Mouse (Mus musculus): ENCODE data around the gene Npdc1.

Gene Npdc1

DNA sequence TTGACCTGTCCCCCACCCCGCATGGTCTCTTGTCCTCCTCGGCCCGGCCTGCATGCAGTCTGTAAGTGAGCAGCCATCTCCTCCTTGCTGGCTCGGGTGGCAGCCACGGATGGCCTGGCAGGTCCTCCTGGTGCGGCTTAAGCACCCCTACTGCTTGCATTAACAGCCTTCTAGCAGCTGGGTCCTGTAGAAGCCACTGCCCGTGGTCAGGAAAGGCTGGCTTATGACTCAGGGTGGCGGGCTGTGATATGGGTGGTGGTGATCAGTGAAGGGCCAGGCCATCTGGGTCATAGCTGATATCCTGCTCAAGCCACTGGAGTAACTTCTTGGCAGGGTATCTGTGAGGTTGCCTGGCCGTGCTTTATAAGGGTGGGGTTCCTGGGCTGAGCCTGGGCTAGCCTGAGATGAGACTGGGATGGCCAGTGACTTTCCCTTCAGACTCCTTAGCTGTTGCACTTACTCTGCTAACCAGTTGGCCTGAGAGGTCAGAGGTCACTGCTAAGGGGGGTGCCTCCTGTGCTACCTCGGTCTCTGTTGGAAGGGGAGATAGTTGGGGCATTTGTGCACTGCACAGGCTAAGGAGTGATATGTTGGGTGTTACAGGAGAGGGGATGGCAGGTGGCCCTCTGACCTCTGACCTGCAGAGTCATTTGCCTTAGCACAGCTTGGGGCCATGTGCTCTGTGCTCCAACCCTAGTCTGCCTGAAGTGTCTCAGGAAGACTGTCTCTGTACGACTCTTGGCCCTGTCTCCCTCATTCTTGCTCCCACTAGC lies 33.4 kb downstream of the Npdc1 start:
- no peak for TF ChIP-seq GATA4 (IDR thresholded peaks at IDR 0.05; ENCODE audit: insufficient replicate concordance, low read length)

DNA sequence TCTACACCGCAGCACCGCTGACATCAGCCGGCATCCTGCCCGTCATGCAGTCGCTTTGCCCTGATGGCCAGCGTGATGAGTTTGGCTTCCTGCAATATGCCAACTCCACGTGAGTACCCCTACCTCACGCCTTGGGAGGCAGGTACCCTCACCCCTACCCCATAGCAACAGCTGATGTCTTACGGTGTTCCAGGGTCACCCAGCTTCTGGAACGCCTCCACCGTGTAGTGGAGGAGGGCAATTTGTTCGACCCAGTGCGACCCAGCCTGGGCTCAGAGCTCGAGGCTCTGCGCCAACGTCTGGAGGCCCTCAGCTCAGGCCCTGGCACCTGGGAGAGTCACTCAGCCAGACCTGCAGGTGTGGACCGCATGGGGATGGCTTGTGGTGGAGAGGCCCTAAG lies 34.0 kb downstream of the Npdc1 start:
- no peak for TF ChIP-seq GATA4 (IDR thresholded peaks at IDR 0.05; ENCODE audit: insufficient replicate concordance, low read length)

DNA sequence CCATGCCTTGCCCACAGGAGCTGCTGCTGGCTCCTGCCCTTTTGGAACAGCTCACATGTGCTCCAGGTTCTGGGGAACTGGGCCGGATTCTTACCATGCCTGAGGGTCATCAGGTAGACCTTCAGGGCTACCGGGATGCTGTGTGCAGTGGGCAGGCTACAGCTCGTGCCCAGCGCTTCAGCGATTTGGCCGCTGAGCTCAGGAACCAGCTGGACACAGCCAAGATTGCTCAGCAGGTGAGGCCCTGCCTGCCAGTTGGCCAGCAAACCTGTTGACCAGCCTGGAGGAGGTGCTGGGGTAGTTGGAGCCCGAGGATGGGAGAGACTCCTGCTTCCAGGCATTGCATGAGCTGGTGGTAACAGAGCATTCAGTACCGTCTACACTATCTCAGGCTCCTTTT lies 35.1 kb downstream of the Npdc1 start:
- TF ChIP-seq GATA4 (IDR thresholded peaks at IDR 0.05; ENCODE audit: insufficient replicate concordance, low read length): no peak

DNA sequence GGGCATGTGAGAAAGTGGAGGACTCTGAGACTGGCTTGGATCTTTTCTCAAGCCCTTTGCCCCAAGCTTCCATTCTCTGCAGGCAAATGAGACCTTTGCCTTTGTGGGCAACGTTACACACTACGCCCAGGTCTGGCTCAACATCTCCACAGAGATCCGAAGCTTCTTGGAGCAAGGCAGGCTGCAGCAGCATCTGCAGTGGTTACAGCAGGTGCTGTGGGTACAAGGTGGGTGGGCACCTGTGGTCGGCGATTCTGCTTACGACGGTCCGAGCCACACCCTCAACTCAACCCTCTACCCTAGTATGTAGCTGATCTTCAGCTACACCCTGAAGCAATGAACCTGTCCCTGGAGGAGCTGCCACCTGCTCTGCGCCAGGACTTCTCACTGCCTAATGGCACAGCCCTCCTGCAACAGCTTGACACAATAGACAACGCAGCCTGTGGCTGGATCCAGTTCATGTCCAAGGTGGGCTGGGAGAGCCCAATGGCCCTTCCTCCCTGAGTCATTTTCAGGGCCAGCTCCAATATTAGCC lies 37.2 kb downstream of the Npdc1 start:
- TF ChIP-seq GATA4 (IDR thresholded peaks at IDR 0.05; ENCODE audit: insufficient replicate concordance, low read length): no peak

DNA sequence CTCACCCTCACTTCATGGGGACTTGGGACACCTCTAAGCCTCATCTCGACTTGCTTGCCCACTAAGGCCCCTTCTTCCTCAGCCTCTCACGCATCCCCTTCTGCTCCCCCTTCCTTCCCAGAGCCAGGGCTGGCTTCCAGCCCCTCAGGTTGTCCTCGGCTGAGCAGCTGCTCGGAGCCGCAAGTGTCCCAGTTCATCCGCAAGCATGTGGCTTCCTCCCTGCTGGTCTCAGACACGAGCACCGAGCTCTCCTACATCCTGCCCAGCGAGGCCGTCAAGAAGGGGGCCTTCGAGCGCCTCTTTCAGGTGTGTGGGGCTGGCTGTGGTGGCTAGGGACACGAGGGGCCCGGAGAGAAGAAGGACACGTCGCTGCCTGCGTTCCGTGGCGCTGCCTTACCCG lies 41.9 kb downstream of the Npdc1 start:
- no peak for TF ChIP-seq GATA4 (IDR thresholded peaks at IDR 0.05; ENCODE audit: insufficient replicate concordance, low read length)

DNA sequence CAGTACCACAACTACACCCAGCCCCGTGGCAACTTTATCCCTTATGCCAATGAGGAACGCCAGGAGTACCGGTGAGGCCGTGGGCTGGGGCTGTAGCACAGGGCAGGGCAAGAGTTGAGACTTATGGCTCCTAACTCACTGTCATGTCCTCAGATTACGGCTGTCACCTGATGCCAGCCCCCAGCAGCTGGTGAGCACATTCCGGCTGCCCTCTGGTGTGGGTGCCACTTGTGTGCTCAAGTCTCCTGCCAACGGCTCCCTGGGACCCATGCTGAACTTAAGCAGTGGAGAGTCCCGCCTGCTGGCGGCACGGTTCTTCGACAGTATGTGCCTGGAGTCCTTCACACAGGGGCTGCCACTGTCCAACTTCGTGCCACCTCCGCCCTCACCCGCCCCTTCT lies 43.5 kb downstream of the Npdc1 start:
- TF ChIP-seq GATA4 (IDR thresholded peaks at IDR 0.05; ENCODE audit: insufficient replicate concordance, low read length): no peak

DNA sequence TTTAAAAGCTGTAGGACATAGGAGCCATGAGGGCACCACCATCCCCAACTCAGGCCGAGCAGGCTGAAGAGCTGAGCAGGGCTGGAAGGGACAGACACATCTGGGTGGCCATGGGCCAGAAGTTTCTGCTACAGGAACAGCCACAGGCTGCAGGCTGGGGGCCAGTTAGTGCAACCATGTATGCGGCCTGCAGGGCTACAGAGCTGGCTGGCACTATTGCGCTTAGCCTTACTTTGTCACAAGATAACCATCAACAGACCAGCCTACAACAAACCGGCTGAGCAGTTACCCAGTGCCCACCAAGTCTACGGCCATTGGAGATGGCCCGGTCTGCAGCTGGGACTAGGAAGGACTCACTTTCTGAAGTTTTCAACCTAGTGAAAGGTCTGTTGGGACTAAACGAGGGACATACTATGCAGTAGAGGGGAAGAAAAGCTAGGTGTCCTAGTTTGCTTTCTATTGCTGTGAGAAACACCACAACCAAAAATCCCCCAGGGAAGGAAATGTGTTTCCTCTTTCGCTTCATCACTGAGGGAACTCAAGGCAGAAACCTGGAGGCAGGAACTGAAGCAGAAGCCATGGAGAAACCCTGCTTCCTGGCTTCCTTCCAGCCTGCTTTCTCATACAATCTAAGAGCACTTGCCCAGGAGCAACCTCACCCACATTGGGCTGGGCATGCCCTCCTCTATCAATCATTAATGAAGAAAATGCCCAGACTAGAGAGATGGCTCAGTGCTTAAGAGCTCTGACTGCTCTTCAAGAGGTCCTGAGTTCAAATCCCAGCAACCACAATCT lies 51.9 kb downstream of the Npdc1 start:
- no peak for TF ChIP-seq GATA4 (IDR thresholded peaks at IDR 0.05; ENCODE audit: insufficient replicate concordance, low read length)

DNA sequence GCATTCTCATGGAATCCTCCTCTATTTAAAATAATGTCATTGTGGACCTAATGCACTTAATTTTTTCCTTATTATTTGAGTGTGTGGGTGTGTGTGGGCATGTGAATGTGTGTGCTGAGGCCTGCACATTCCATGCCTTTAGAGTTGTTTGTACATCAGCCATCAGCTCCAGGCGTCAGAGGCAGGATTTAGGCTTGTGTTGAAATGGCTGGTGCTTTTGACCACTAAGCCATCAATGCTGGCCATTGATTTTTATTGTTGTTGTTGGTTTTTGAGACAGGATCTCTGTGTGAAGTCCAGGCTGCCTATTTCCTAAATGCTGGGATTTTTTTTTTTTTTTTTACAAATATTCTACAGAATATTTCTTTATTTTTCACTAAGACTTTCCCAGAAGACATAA lies 53.8 kb downstream of the Npdc1 start:
- no peak for TF ChIP-seq GATA4 (IDR thresholded peaks at IDR 0.05; ENCODE audit: insufficient replicate concordance, low read length)

DNA sequence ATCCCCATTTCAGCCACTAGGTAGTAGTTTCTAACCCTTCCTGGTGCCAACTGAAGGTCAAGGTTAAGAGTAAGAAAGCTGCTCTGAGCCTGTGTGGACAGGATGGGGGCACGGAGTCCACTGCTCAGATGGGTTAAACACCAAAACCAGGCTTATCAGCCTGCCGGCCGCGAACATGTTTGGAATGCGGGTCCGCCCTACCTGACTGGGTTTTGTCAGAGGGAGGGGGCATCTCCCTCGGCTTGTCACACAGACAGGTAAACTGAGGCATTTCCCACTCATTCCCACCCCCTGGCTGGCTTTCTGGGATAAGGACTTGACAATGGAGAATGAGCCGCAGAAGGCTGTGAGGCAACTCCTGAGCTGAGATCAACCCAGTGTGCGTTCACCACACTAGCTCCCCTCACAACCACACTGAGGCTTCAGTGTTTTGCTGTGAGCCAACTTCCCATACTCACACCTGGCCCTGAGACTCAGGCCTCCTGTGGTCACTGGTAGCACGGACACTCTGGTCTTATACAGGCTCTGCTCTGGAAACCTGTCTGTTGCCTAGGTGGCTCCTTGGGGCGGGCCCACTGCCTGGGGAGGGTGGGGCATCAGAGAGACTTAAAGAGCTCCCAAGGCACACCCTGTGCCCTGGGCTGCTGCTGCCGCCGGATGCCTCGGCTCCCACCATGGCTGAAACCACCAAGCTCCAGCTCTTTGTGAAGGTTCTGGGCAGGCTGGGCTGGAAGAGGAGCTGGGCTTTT lies 57.2 kb downstream of the Npdc1 start, which contains the start of gene Clic3:
TSS of gene Clic3 (plus strand) at position 634 of the 749 bp plus-strand sequence.
- no peak for TF ChIP-seq GATA4 (IDR thresholded peaks at IDR 0.05; ENCODE audit: insufficient replicate concordance, low read length)

DNA sequence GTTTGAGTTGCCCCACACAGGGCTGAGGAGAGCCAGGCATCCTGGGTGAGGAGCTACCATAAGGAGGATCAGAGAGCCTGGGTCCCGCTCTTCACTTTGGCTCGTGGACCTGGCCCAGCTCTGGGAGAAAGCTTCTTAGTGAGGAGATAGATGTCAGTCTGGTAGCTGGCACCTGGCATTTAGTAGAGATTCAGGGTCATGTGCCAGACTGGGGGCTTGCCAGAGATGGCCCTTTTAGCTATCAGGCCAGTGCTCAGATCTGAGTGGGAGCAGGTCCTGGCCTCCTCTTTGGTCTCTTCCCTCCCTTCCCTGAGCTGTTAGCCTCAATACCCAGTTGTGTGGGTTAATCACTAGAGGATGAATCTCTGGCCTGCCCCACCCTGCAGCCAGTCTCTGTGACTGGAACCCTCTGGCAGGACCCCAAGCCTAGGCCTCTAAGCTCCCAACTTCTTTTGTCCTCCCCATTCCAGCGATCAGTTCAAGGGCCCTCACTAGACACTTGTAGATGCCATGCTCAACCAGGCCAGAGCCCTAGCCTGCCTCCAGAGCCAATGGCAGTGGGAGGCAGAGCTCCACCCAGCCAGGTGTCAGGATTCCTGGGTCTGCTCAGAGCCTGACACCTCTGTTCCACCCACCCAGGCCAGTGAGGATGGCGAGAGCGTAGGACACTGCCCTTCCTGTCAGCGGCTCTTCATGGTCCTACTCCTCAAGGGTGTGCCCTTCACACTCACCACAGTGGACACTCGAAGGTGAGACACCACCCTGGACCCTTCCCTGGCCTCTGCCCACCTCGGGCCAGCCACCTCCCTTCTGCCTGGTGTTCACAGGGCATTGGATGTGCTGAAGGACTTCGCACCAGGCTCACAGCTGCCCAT lies 58.1 kb downstream of the Npdc1 start:
- TF ChIP-seq GATA4 (IDR thresholded peaks at IDR 0.05; ENCODE audit: insufficient replicate concordance, low read length): no peak

DNA sequence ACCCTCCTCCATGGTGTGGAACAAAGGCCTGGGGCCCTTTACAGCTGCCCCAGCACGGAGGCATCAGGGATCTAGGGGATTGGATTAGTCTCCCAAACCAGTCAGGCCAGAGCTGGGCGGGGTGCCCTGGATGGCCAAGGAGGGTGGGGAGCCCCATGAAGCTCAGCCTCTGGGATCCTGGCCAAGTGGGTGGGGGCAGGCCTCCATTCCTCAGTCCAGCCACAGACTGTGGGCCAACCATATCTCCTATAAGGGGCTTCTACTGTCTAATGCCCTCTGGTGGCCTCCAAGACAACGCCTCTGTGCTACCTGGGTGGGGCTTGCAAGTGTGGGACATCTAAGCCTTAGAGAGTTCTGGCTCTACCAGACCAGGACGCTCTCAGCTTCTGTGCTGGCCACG lies 59.8 kb downstream of the Npdc1 start:
- no peak for TF ChIP-seq GATA4 (IDR thresholded peaks at IDR 0.05; ENCODE audit: insufficient replicate concordance, low read length)
